In the genomic region with DNA sequence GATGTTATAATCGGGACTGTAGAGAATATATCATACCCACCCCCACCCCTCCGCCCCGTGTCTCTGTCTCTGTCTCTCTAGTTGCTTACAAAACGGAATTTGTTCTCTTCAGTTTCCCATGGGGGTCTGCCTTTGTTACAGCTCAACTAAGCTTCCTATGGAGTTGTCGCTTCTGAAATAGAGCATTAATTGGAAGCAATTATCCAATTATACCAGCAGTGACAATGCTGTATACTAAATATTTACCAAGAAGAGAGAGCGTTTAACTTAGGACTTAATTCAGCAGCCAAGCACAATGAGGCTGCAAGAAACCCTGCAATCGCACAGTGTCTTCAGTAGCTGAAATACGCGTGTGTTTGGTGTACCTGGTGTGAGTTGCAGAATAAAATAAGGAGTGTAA, we compare ENCODE assay signal across 14 mouse cellular contexts. TPM values are rescaled to one million over a fixed set of nuclear protein-coding genes. Genes with fewer than 3 reads are reported as not detected.
DNase-seq lines count a peak whose midpoint lies in the region; ATAC-seq and TF ChIP-seq lines count a peak whose summit lies in the region.
"Had no signal": no experiment of that assay in that cellular context is flagged by ENCODE, and none has a peak within 500 bp of the region (broad histone marks: within the 10 kb centered on the region; RNA-seq: fewer than 3 reads in every experiment).

No protein-coding gene starts in this region.

- no peaks in the 10 kb centered on the region for H3K27me3 ChIP-seq in forebrain, embryonic 14.5 days (replicated peaks; ENCODE audit: control insufficient read depth, insufficient read depth, low read length)
- no peaks in the 10 kb centered on the region for H3K27me3 ChIP-seq in hindbrain, postnatal 0 days (ENCODE audit: insufficient read depth, low read length)
- H3K27me3 ChIP-seq in neural tube, embryonic 13.5 days, result no peaks in the 10 kb centered on the region
- H3K27me3 ChIP-seq: embryonic facial prominence, embryonic 15.5 days; kidney, embryonic 15.5 days had no signal

- DNase-seq in frontal cortex, adult 2 months (ENCODE audit: extremely low spot score in 1 of 2, low spot score in 1 of 2), result no peak
- peak; percentile 52 for DNase-seq in forebrain, embryonic 14.5 days (ENCODE audit: low spot score)
- no peak for DNase-seq in hindbrain, postnatal 0 days (ENCODE audit: low spot score)
- no peak for DNase-seq in urinary bladder, postnatal 25 days (ENCODE audit: low spot score)
- DNase-seq in cerebellum, adult 11-12 months, result no peak
- no peak for DNase-seq in adrenal gland, adult 2 months
- DNase-seq: adrenal gland, postnatal 10 days; heart, postnatal 36 days; lung, postnatal 36 days had no signal

- ATAC-seq in frontal cortex, adult (ENCODE audit: low TSS enrichment), result 0 out of 2 replicates have a peak, but pooled peaks have one; percentile 5
- peak; percentile 14; the same call in 1 of the 2 replicates for ATAC-seq in forebrain, embryonic 14.5 days
- ATAC-seq in hindbrain, postnatal 0 days, result no peak
- ATAC-seq in neural tube, embryonic 13.5 days (ENCODE audit: low read depth), result 0 out of 2 replicates have a peak, but pooled peaks have one; percentile 10

- peaks cover 14% of the 10 kb centered on the region for H3K4me1 ChIP-seq in forebrain, embryonic 14.5 days (ENCODE audit: control insufficient read depth, insufficient read depth, low read length)
- H3K4me1 ChIP-seq in hindbrain, postnatal 0 days (ENCODE audit: insufficient read depth, low read length), result peaks cover 10% of the 10 kb centered on the region; the same call in 1 of the 2 replicates
- peaks cover 20% of the 10 kb centered on the region for H3K4me1 ChIP-seq in neural tube, embryonic 13.5 days (replicated peaks)
- H3K4me1 ChIP-seq: kidney, embryonic 15.5 days had no signal

- H3K27ac ChIP-seq in forebrain, embryonic 14.5 days (ENCODE audit: low read depth, low read length), result peak overlapping the region; percentile 88
- peak overlapping the region; percentile 90 for H3K27ac ChIP-seq in hindbrain, postnatal 0 days
- peak overlapping the region; percentile 94 for H3K27ac ChIP-seq in neural tube, embryonic 13.5 days (replicated peaks)
- H3K27ac ChIP-seq: embryonic facial prominence, embryonic 15.5 days; kidney, embryonic 15.5 days had no signal

- no peak overlapping the region; the same call in 1 of the 2 replicates for H3K9ac ChIP-seq in forebrain, embryonic 14.5 days (ENCODE audit: low read length)
- H3K9ac ChIP-seq in hindbrain, postnatal 0 days (replicated peaks; ENCODE audit: low read length), result peak overlapping the region; percentile 44; the same call in 1 of the 2 replicates
- H3K9ac ChIP-seq in neural tube, embryonic 13.5 days, result 0 out of 2 replicates have a peak overlapping the region, but pooled peaks have one; percentile 61
- H3K9ac ChIP-seq: embryonic facial prominence, embryonic 15.5 days; kidney, embryonic 15.5 days had no signal

- no peak overlapping the region for H3K4me3 ChIP-seq in forebrain, embryonic 14.5 days (ENCODE audit: low read depth, low read length)
- H3K4me3 ChIP-seq in hindbrain, postnatal 0 days (ENCODE audit: low read length), result no peak overlapping the region
- no peak overlapping the region for H3K4me3 ChIP-seq in neural tube, embryonic 13.5 days
- H3K4me3 ChIP-seq: embryonic facial prominence, embryonic 15.5 days; kidney, embryonic 15.5 days; myocyte had no signal

- no peak for TF ChIP-seq CTCF in hindbrain, postnatal 0 days (IDR thresholded peaks at IDR 0.05; ENCODE audit: low read depth)

- peaks cover 4% of the 10 kb centered on the region; the same call in 1 of the 2 replicates for H3K36me3 ChIP-seq in forebrain, embryonic 14.5 days (ENCODE audit: control insufficient read depth, insufficient read depth, low read length)
- H3K36me3 ChIP-seq in hindbrain, postnatal 0 days (ENCODE audit: insufficient read depth, low read length), result no peaks in the 10 kb centered on the region
- H3K36me3 ChIP-seq in neural tube, embryonic 13.5 days, result peaks cover 11% of the 10 kb centered on the region

- no peaks in the 10 kb centered on the region for H3K9me3 ChIP-seq in forebrain, embryonic 14.5 days (replicated peaks; ENCODE audit: control insufficient read depth, low read length)
- no peaks in the 10 kb centered on the region for H3K9me3 ChIP-seq in hindbrain, postnatal 0 days (ENCODE audit: low read length)
- H3K9me3 ChIP-seq in neural tube, embryonic 13.5 days, result no peaks in the 10 kb centered on the region
- H3K9me3 ChIP-seq: kidney, embryonic 15.5 days had no signal

- WGBS in forebrain, embryonic 14.5 days, result 11% methylated on average over 9 of the region's 9 CpGs
- WGBS in hindbrain, postnatal 0 days, result 33% methylated on average over 9 of the region's 9 CpGs
- 44% methylated on average over 9 of the region's 9 CpGs for WGBS in neural tube, embryonic 13.5 days

- peak overlapping the region; percentile 35 for H3K4me2 ChIP-seq in forebrain, embryonic 14.5 days (ENCODE audit: low read length)
- H3K4me2 ChIP-seq in hindbrain, postnatal 0 days (ENCODE audit: low read depth, low read length), result peak overlapping the region; percentile 43; the same call in 1 of the 2 replicates
- H3K4me2 ChIP-seq in neural tube, embryonic 13.5 days, result peak overlapping the region; percentile 43; the same call in 1 of the 2 replicates
- H3K4me2 ChIP-seq: embryonic facial prominence, embryonic 15.5 days; kidney, embryonic 15.5 days had no signal

RNA-seq across cellular contexts. Expression of gene Ppp1r21, which starts 36.4 kb away (rescaled TPM):
- polyA plus RNA-seq in frontal cortex, adult 2 months (2012; rRNA removed), result 79.6 and 82.5 TPM in 2 replicates
- 33.3 and 34.7 TPM in 2 replicates for polyA plus RNA-seq in forebrain, embryonic 14.5 days (2014; fragmentation: Nextera tagmentation; extraction: Ambion mirVana)
- 43.7 and 54.5 TPM in 2 replicates for total RNA-seq in hindbrain, postnatal 0 days (2014; rRNA removed)
- polyA plus RNA-seq in hindbrain, postnatal 0 days (2015; fragmentation: Nextera tagmentation; extraction: Ambion mirVana), result 29.2 and 32.2 TPM in 2 replicates
- 40.0 and 42.8 TPM in 2 replicates for polyA plus RNA-seq in neural tube, embryonic 13.5 days (2015; fragmentation: Nextera tagmentation; extraction: Ambion mirVana)
- total RNA-seq in adrenal gland, adult 2 months (2021), result 10 to 100 TPM; 42.1 to 46.9 TPM
- 11.7 and 11.9 TPM in 2 replicates for polyA plus RNA-seq in adrenal gland, adult 2 months (2012; rRNA removed)

RNA-seq across cellular contexts. Expression of gene Foxn2, which starts 53.0 kb away (rescaled TPM):
- 7.9 and 9.2 TPM in 2 replicates for polyA plus RNA-seq in frontal cortex, adult 2 months (2012; rRNA removed)
- polyA plus RNA-seq in forebrain, embryonic 14.5 days (2014; fragmentation: Nextera tagmentation; extraction: Ambion mirVana), result 7.0 and 7.4 TPM in 2 replicates
- 12.5 and 17.1 TPM in 2 replicates for total RNA-seq in hindbrain, postnatal 0 days (2014; rRNA removed)
- 8.0 and 9.1 TPM in 2 replicates for polyA plus RNA-seq in hindbrain, postnatal 0 days (2015; fragmentation: Nextera tagmentation; extraction: Ambion mirVana)
- polyA plus RNA-seq in neural tube, embryonic 13.5 days (2015; fragmentation: Nextera tagmentation; extraction: Ambion mirVana), result 9.7 and 10.3 TPM in 2 replicates
- total RNA-seq in adrenal gland, adult 2 months (2021), result 10 to 100 TPM; 17.7 to 21.0 TPM
- 2.4 and 2.8 TPM in 2 replicates for polyA plus RNA-seq in adrenal gland, adult 2 months (2012; rRNA removed)
